Mouse (Mus musculus): ENCODE measurements around the gene Wwtr1. TPM values are rescaled to one million over a fixed set of nuclear protein-coding genes. Genes with fewer than 3 reads are reported as not detected.

Gene Wwtr1
- polyA plus RNA-seq, 1 experiment from 2014 or later: 3.6 TPM

GRCm38 (mm10) chr3:57519995-57520394 lies 55.7 kb downstream of the Wwtr1 start:
- no peak for DNase-seq (ENCODE audit: low spot score)

- DNase-seq (ENCODE audit: low spot score): no peak
Observed at GRCm38 (mm10) chr3:57516146-57516545, 59.6 kb downstream of the Wwtr1 start.

GRCm38 (mm10) chr3:57515044-57515443 lies 60.7 kb downstream of the Wwtr1 start:
- DNase-seq (ENCODE audit: low spot score): no peak

DNA sequence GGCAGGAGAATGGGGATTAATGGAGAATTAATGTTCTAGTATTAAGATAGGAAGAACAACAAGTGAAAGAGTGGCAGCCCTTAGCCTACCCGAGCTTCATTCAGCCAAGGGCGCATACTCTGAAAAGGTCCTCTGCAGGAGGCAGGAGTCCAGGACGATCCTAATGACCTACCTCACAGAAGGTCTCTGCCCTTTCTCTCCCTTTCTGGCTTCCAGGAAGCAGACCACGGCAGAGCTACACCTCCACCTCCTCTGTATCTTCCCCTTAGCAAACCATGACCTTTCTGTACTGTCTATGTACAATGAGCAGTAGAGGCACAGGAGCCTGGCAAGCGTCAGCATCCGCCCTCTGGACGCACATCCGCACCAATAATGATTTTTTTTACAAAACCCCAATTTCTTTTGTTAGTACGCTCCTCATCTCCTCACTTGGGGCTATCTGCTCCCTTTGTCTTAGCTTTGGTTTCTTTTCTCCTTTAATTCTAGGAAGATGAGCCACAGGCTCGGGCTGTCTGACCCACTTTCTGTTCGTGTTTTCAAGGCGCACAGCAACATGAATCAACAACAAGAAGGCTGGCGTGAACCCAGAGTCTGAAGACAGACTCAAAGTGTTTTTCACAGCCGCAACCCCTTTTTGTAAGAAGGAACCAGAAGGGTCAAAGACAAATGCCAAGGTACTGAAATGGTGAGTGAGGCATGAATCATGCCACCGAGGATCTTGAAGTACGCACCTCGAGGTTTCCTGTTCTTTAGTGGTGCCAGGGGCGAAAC lies 63.7 kb downstream of the Wwtr1 start:
- no peak for DNase-seq (ENCODE audit: low spot score)

DNA sequence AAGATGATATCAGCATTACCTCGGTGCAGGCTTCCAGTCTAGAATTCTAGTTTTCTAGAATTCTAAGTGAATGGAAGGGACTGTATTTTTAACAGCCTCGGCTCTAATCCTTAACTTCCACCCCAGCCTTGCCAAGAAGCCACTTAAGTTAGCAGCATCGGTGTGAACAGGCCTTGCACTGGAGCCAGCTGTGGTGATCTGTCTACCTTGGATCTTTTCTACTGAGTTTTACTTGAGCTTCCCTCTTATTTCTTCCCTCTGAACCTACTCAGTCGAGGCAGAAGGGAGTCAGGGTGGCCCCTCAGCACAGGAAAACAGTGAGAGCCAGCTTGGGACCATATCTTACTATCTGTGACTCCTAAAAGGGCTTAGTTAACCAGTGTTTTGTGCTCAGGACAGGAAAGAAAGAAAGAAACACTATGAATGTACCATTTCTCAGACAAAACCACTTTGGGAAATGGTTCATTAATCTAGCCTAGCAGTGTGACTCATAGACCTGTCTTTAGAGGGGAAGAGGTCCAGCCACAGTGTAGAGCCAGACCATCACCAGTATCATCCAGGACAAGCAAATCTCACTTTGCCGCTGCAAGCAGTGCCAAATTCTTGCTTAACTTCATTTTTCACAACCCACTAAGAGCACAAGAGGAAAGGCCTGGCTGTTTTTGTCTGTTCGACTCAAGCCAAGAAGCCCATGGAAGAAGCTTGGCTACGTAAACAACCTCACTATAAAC lies 65.6 kb downstream of the Wwtr1 start:
- DNase-seq (ENCODE audit: low spot score): no peak

DNA sequence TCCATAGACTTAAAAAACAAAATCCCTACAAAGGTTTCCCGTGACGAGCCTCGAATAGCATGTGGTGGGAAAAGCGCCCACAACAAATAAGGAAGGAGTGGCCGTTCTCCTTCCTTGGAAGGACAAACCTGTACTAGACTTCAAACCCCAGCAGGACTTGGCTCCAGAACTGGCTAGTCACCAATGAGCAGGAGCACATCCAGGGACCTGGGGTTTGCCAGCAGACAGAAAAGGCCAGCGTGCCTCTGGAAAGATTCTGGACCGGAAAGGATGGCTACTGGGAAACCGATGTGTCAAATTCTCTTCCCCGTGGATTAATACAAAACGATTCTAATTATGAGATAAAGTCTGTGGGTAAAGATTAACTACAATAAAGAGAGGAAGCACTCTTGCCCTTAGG lies 69.7 kb downstream of the Wwtr1 start:
- DNase-seq (ENCODE audit: low spot score): no peak

DNA sequence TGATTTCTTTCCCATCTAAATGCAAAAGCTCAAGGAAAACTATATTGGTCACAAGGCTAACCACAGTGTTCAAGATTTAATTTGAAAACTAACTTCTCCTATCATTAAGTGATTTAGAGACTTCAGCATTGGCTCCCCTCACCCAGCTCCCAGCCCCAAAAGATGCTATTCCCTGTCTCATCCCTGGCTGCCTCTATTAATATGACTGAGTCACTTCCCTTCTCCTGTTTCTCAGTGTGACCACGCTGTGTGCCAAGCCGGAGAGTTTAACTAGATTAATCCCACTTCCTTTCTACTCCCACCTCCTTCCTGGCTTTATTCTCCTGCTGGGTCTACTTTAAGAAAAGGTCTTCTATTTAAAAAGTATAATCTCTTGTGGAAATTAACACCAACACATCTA lies 71.0 kb downstream of the Wwtr1 start:
- DNase-seq (ENCODE audit: low spot score): no peak

GRCm38 (mm10) chr3:57501596-57502220 lies 74.0 kb downstream of the Wwtr1 start:
- no peak for DNase-seq (ENCODE audit: low spot score)

GRCm38 (mm10) chr3:57500846-57501245 lies 74.9 kb downstream of the Wwtr1 start:
- no peak for DNase-seq (ENCODE audit: low spot score)

DNA sequence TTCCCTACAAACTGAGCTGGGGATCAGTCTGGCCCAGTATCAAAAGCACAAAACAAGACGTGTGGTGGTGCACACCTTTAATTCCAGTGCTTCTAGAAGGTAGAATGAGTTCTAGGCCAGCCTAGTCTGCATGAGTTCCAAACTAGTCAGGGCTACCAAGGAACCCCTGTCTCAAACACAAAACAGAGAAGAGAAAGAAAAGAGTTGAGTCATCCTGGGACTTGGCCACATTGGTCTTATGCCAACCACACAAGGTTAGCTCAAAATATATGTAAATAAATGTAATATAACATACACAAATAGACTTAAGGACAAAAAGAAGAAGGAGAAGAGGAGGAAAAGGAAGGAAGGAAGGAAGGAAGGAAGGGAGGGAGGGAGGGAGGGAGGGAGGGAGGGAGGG lies 77.9 kb downstream of the Wwtr1 start:
- DNase-seq (ENCODE audit: low spot score): no peak

DNA sequence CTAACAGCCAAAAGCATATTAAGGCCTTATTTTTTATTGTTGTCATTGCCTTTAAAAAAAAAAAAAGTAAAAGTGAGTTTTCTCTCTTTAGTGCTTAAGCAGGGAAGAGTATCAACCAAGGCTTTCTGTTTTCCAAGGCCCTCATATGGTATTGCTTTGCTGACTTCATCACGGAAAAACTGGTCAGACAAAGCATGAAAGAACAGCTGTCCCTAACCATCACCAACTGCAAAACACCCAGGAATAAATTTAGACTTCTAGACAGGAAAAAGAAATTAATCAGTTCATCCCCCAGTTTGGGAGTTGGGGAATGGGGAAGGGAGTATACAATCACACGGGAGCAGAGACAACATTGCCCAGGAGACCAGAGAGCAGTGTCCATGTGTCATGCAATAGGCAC lies 79.3 kb downstream of the Wwtr1 start:
- DNase-seq (ENCODE audit: low spot score): no peak

- no peak for DNase-seq (ENCODE audit: low spot score)
Observed at GRCm38 (mm10) chr3:57487455-57488153, 88.1 kb downstream of the Wwtr1 start.

DNA sequence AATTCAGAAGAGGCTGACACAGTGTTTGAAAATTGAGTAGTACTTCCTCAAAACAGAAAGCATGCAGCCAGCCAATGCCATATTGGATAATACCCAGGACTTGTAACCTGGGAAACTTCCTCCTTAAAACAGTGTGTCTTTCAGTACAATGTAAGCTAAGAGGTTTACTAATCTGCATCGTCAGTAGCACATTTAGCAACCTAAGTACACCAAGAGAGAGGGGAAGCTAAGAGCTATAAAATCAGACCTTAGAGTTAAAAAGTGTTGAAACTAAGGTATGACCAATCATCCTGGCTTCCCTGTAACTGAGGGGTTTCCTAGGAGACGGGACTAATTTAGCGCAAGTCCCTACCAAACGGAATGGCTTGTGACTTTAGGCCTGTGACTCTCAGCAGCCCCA lies 89.6 kb downstream of the Wwtr1 start:
- DNase-seq (ENCODE audit: low spot score): no peak

DNA sequence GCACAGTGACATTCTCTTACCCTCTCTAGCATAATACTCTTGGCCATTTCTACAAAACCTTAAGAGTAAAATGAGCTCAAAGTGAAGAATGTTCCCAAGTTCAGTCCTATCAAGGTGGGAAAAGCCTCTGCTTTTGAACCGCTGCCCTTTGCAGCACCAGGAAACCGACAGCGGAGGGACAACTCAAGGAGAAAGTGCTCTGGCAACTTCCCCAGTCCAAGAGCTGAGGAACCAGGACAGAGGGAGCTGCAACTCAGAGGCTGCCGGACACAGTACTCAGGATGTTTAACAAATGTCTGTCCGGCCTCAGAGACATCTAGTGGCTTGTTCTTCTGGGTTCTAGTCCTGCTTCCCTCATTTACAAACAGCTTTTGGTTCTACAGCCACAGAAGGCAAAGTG lies 93.7 kb downstream of the Wwtr1 start:
- DNase-seq (ENCODE audit: low spot score): no peak

DNA sequence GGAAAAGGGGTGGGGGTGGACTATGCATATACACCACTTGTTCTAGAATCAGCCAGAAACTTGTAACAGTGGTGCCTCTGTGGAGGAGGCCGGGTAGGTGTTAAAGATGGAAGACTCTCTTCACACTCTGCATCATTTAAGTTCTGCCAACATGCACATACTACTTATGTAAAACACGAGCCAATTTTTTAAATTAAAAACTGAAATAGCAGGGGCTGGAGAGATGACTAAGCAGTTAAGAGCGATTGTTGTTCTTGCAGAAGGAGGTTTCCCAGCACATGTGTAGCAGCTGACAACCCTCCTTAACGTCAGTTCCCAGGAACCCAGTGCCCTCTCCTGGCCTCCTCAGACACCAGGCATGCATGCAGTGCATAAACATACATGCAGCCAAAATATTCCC lies 95.1 kb downstream of the Wwtr1 start:
- DNase-seq (ENCODE audit: low spot score): no peak

DNA sequence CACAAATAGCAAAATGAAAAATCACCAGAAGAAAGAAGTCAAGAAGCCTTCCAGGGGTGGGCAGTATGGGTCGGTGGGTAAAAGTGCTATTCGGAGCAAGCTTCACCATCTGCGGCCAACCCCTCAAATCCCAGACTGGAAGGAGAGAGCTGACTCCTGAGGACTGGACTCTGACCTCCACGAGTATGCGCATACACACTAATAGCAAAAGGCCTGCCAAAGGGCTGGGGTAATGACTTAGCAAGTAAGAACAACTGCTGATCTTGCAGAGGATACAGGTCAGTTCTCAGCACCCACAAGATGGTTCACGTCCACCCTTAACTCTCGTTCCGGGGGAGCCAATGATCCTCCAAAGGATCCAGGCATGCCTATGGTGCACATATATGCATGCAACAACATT lies 101.3 kb downstream of the Wwtr1 start:
- DNase-seq (ENCODE audit: low spot score): no peak

DNA sequence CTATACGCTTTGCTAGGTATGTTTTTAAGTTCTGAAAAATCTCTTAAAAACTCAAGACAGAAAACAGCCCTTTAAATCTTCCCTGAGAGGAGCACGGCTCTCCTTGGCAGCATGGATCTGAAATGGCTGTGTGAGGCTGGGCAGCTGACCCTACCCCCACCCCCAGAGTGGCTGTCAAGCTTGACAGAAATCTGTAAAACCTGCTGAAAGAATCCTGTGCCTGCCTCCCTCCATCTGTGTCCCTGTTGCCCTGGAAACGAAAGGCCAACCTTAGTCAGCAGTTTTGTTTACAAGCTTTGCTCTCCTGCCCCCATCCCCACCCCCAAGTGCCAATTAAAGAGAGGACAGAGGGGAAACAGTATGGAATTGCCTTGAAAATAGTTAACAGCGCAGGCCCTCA lies 103.3 kb downstream of the Wwtr1 start:
- no peak for DNase-seq (ENCODE audit: low spot score)

DNA sequence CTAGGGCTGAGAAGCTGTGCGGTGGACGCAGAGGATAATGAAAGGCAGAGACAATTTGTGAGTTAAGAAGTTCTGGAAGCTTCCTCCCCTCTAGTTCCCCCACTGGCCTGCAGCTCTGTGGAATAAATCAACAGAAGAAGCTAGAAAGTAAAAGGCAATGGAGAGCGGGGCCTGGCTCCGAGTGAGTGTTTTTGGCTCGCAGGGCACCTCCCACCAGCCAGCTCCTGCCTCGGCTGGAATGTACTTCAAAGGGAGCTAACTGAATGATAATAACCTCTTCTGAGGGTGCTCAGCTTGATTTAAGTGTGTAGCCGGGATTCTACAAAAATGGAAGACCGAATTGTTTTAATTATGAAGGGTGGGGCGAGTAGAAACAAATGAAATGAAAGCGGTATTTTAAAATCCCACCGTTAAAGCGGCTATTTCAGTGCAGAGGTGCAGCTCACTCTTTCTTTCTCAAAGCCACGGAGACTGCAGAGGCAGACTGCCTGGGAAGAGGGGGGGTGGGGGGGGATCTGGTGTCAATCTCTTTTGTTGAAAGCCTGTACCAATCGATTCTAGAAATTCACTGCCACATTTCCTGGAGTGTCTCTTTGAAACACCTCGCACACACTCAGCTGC lies 104.6 kb downstream of the Wwtr1 start:
- no peak for DNase-seq (ENCODE audit: low spot score)

GRCm38 (mm10) chr3:57470326-57470725 lies 105.4 kb downstream of the Wwtr1 start:
- DNase-seq (ENCODE audit: low spot score): no peak

DNA sequence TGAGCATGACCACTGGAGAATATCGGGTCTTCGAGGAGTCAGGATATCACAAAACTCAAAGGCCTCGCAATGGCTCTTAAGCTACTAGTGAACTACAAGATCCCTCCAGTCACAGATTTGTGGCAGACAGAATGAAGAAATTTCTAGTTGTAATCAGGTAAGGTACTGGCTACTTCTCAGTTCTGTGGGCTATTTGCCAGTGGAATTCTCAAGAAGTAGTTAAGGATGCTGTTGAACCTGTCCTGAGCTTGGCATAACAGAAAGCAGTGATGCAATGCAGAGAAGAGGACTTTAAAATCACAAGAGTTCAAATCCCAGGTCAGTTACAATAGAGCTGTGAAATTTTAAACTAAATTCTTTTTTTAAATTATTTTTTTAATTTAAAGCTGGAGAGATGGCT lies 106.4 kb downstream of the Wwtr1 start:
- no peak for DNase-seq (ENCODE audit: low spot score)

DNA sequence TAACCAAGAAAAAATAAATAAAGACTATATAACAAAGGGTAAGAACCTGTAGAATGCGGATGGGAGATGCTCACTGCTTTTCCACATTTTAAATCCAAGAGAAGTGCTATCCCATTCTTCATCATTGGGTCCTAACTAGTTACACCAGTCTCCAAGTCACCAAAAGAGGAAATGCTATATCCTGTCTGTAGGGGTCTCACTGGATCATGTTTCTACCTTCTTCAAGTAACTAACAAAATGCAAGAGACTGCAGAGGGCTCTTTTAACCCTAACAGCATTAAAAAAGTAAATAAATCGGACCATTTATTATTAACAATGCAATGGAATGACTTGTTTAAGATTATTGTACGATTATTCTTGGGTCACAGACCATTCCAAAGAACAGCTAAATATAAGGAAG lies 109.4 kb downstream of the Wwtr1 start:
- DNase-seq (ENCODE audit: low spot score): no peak
